Mouse (Mus musculus) small intestine, adult 2 months (tissue): ENCODE measurements at regions not wholly inside any gene's neighbourhood (a gene's known extent, or its start where the extent isn't known, plus 50 kb on each side); places are given as distances from the start of the nearest gene placed in this dataset.
"Not testable (repeated sequence)": the region's sequence is repeated elsewhere in the genome, so short reads cannot be mapped to it uniquely, and the experiment has no call there.

Source experiments
- H3K27ac ChIP-seq: fragments of 200-500 bp; 2 replicates; pipeline ENCODE4 v1.5.1; 2012; ENCODE audit warnings: low read depth, low read length, control low read depth, inconsistent platforms; ENCODE audit not compliant: insufficient read depth
- H3K27me3 ChIP-seq: fragments of 200-500 bp; 2 replicates; pipeline ENCODE4 v1.6.1; 2012; ENCODE audit warnings: mild to moderate bottlenecking, moderate library complexity, low read length, inconsistent platforms; ENCODE audit not compliant: control insufficient read depth, insufficient read depth
- H3K36me3 ChIP-seq: fragments of 200-500 bp; 2 replicates; pipeline ENCODE4 v1.6.1; 2012; ENCODE audit warnings: mild to moderate bottlenecking, low read length, control low read depth, inconsistent platforms; ENCODE audit not compliant: control insufficient read depth, insufficient read depth
- H3K4me1 ChIP-seq: fragments of 200-500 bp; 2 replicates; pipeline ENCODE4 v1.6.1; 2012; ENCODE audit warnings: low read length, inconsistent platforms, mixed read lengths; ENCODE audit not compliant: control insufficient read depth, insufficient read depth, insufficient read length
- H3K4me3 ChIP-seq: fragments of 200-500 bp; 2 replicates; pipeline ENCODE4 v1.5.1; 2012; ENCODE audit warnings: low read depth, mild to moderate bottlenecking, control low read depth, inconsistent platforms, low read length, moderate library complexity
- CTCF ChIP-seq: fragments of 200-500 bp; IDR thresholded peaks from 2 replicates; pipeline ENCODE4 v1.5.1; 2012; ENCODE audit warnings: low read depth, mild to moderate bottlenecking, control low read depth, inconsistent platforms, low read length, moderate library complexity, mixed read lengths; ENCODE audit not compliant: insufficient replicate concordance, insufficient read length; ENCODE audit errors: extremely low read depth
- POLR2A ChIP-seq: fragments of 200-500 bp; IDR thresholded peaks from 2 replicates; pipeline ENCODE4 v1.6.1; 2012; ENCODE audit warnings: low read depth, mild to moderate bottlenecking, control low read depth, inconsistent platforms, low read length, moderate library complexity
- WGBS: fragments of 180-500 bp; shearing (Covaris S2); methylation state at CpG from one replicate; pipeline ENCODE4 v1.1.7; 2018; 5-methylcytosine and 5-hydroxymethylcytosine counted together

DNA sequence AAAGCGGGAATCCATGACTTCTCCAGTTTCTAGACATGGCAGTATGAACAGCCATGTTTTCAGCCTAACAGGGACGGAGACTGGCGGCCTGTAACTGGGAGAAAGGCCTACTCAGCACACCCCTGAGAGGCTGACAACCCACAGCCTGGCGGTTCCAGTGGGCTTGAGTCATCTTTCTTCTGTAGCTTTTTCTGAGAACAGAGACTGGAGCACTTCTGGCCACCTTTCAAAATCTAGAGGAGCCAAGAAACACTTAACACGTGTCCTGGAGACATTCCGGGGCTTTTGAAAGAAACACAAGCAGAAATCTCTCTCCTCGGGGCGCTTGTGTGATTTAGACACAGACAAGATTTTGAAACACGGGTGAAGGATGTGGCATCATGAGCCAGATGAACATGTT, 250.1 kb downstream of the Prex1 start:
- TF ChIP-seq POLR2A (no peak), CTCF (no peak)
- H3K27me3 ChIP-seq = no peaks in the 10 kb centered on the region
- H3K4me3 ChIP-seq = no peak overlapping the region
- peak overlapping the region; percentile 23; the same call in 1 of the 2 replicates for H3K27ac ChIP-seq
- WGBS = 75% methylated on average over 9 of the region's 9 CpGs
- H3K36me3 ChIP-seq = no peaks in the 10 kb centered on the region
- H3K4me1 ChIP-seq = peaks cover 3% of the 10 kb centered on the region

- no peaks in the 10 kb centered on the region for H3K27me3 ChIP-seq
- H3K4me1 ChIP-seq = peaks cover 3% of the 10 kb centered on the region
- H3K36me3 ChIP-seq = no peaks in the 10 kb centered on the region
- TF ChIP-seq CTCF (no peak), POLR2A (no peak)
- WGBS = 82% methylated on average over 3 of the region's 3 CpGs
- H3K4me3 ChIP-seq = no peak overlapping the region
- H3K27ac ChIP-seq = no peak overlapping the region
These were observed 251.7 kb downstream of the Prex1 start for GRCm38 (mm10) chr2:166461956-166462355.

DNA sequence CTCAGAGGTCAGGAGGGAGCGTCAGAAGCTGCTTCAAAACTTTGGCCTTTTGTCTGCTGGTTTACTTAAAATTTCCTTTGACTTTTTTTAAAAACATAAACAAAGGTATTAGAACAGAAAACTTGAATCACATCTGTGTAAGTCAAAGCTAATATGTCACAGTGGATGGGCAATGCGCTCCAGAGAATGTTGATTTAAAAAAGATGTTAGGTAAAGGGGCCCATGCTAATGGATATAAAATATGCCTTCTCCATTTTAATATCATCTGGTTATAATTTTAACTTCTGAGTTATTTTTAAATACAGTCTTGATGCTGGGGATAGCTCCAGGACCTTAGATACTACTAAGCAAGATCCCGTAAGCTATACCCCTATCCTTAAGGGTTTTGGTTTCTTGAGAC, 252.5 kb downstream of the Prex1 start:
- no peak for TF ChIP-seq POLR2A
- TF ChIP-seq CTCF = no peak
- Histone ChIP-seq H3K4me1 (peaks cover 3% of the 10 kb centered on the region), H3K27ac (no peak overlapping the region), H3K36me3 (no peaks in the 10 kb centered on the region), H3K4me3 (no peak overlapping the region), H3K27me3 (no peaks in the 10 kb centered on the region)
- WGBS = 93% methylated on average over 3 of the region's 3 CpGs

- no peak overlapping the region for H3K4me3 ChIP-seq
- WGBS = 66% methylated on average over 9 of the region's 9 CpGs
- H3K27me3 ChIP-seq = no peaks in the 10 kb centered on the region
- TF ChIP-seq CTCF (no peak), POLR2A (no peak)
- no peaks in the 10 kb centered on the region for H3K36me3 ChIP-seq
- H3K4me1 ChIP-seq = peaks cover 3% of the 10 kb centered on the region
- H3K27ac ChIP-seq = no peak overlapping the region
These were observed 253.7 kb downstream of the Prex1 start for GRCm38 (mm10) chr2:166459955-166460354.

- Histone ChIP-seq H3K27ac (no peak overlapping the region), H3K4me3 (no peak overlapping the region), H3K36me3 (no peaks in the 10 kb centered on the region), H3K4me1 (peaks cover 3% of the 10 kb centered on the region), H3K27me3 (no peaks in the 10 kb centered on the region)
- TF ChIP-seq CTCF (no peak), POLR2A (no peak)
- WGBS = 79% methylated on average over 9 of the region's 9 CpGs
These were observed 254.7 kb downstream of the Prex1 start for GRCm38 (mm10) chr2:166458953-166459352.

DNA sequence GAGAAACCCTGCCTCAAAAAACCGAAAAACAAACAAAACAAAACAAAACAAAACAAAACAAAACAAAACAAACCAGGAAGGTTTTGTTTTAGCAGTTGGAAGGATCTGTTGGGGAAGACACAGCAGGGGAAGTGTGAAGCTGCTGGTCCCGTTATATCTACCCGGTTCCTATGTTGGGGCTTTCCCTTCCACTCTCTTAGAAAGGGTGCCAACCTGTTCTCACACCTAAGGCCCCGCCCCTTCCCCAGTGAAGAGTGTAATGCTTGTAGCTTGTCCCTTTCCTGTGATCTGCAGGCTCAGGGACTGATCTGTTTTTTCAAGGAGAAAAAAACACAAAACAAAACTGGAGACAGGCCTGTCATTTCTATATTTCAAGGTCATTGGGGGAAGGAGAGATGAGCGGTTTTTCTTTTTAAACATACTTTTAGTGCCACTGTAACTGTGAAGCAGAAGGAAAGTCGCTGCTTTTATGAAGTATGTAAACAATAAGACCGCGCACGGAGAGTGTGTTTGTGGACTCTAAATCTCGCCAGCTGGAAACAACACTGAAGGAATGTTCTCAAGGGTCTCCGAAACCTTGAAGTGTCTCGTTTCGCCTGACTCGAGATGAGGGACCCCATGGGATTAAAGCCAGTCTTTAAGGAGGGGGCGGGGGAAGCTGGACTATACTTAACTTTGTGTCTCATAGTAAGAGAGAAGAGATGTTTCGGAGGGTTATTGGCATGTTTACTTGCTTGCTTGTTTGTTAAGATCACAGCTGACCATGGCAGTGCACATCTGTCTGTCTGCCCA, 256.1 kb downstream of the Prex1 start:
- no peak overlapping the region for H3K27ac ChIP-seq
- WGBS = 57% methylated on average over 16 of the region's 16 CpGs
- TF ChIP-seq CTCF (no peak), POLR2A (no peak)
- no peaks in the 10 kb centered on the region for H3K36me3 ChIP-seq
- H3K27me3 ChIP-seq = no peaks in the 10 kb centered on the region
- no peak overlapping the region for H3K4me3 ChIP-seq
- peaks cover 3% of the 10 kb centered on the region; the same call in 1 of the 2 replicates for H3K4me1 ChIP-seq

DNA sequence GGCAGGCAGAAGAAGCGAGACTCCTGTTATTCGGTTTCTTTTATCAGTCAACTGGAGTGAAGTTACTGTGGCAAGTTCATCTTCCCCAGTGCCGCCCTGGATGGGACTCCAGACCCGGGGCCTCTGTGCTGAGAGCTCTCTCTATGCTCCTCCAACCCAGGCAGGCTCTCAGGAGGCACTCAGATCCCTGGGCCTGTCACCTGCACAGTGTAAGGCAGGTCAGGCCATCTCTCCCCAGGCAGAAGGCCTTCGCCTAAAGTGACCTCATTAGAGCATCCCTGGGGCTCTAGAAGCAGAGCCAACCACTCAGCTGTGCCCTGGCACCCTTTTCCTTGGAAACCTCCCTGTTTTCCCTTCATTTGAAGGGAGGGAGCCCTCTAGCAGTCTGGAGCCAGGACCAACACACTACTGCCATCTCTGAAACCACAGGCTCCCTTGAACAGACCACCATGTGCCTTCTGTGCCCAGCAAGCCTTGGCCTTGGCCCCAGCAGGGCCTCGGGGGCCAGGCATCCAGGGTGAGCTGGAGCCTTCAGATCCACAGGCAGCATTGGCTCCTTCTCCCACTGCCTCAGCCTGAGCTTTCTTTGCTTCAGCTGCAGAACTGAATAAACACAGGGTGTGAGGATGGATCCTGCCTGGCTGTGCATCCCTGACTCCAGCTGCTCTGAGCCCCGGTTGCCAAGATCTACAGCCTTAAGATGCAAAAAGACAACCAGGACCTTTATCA, 259.3 kb downstream of the Prex1 start:
- not testable (repeated sequence) for H3K36me3 ChIP-seq, H3K27ac ChIP-seq, H3K27me3 ChIP-seq, H3K4me1 ChIP-seq, H3K4me3 ChIP-seq
- 70% methylated on average over 2 of the region's 7 CpGs for WGBS
